Mouse (Mus musculus): ENCODE measurements around the gene Gpsm3.

GRCm38 (mm10) chr17:34559116-34559515, 30.5 kb upstream of the Gpsm3 start:
- TF ChIP-seq GATA1 (IDR thresholded peaks at IDR 0.05; ENCODE audit: borderline replicate concordance, low read length) (no peak), FLI1 (IDR thresholded peaks at IDR 0.05; ENCODE audit: low read length) (no peak)

Data from megakaryocyte, embryonic 14.5 days (primary cell).